Mouse (Mus musculus) inflammation-experienced regulatory T-cells, adult 6 months (primary cell): ENCODE results near the gene Rcc1. TPM values are rescaled to one million over a fixed set of nuclear protein-coding genes. Genes with fewer than 3 reads are reported as not detected.

Source experiments
- ATAC-seq: one replicate; pipeline ENCODE4 v1.8.0; 2017
- polyA plus RNA-seq, 3 experiments: library from polyadenylated mRNA; unstranded; fragments of 100-300 nt; shearing (Covaris generic); gene quantifications; one replicate each; pipeline ENCODE4 v1.2.1; 2017

Gene Rcc1
- polyA plus RNA-seq, 3 experiments from 2014 or later = 13.4 to 26.0 (median 15.0) TPM

GRCm38 (mm10) chr4:132355403-132355802 is 2.0 kb upstream of the Rcc1 start:
- no peak for ATAC-seq

DNA sequence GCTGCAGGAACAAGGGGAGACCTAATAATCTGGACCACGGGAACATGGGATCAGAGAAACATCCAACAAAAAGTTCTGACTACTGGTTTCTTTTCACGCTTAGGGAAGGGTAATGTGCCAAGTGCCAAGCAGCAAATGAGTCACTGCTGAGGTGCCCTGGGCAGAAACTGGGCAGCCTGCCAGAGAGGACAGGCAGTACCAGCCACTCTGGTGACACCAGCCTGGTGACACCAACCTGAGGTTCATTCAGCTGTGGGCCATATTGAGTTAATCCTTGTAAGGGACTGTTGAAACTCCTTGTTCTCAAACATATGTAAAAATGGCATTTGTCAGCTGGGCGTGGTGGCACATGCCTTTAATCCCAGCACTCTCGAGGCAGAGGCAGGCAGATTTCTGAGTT is 1.2 kb upstream of the Rcc1 start:
- ATAC-seq = no peak

DNA sequence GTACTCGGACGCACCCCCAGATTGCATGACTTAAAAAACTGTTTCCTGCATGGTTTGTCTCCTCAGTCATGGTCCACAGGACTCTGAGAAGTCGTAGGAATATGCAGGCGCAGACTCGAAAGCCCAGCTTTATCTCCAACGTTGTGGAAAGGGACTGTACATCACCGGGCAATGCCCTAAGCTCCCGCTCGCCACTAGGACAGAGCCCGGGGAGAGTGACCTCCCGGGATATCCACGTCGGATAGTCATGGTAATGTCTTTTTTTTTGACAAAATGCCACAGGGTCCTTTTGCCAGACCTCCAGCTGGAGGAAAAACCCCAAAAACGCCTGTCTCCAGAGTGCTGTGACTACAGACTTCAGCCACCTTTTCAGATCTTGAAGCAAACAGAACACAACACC is 666 bp downstream of the Rcc1 start:
- no peak for ATAC-seq

GRCm38 (mm10) chr4:132351401-132351800 is 2.0 kb downstream of the Rcc1 start:
- no peak for ATAC-seq

DNA sequence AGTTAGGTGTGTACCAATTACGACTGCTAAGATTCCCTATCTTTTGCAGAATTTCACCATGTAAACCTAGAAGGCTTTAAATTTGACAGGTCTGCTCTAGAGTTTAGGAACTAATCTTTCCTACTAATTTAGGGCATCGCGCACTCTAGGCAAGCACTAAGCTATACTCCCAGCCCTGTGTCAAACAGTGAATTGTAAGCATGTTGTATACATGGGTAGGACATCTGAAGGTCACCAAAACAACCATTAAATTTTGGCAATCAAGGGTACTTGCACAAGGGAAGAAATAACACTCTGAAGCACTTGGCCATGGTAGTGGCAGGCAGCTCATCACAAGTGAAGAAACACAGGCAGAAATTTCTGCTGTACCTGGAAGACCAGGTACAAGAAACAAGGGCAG is 2.6 kb downstream of the Rcc1 start:
- ATAC-seq = no peak

GRCm38 (mm10) chr4:132350123-132350740 is 3.2 kb downstream of the Rcc1 start:
- ATAC-seq = no peak

- no peak for ATAC-seq
These were observed 3.8 kb downstream of the Rcc1 start for GRCm38 (mm10) chr4:132349495-132350122.

DNA sequence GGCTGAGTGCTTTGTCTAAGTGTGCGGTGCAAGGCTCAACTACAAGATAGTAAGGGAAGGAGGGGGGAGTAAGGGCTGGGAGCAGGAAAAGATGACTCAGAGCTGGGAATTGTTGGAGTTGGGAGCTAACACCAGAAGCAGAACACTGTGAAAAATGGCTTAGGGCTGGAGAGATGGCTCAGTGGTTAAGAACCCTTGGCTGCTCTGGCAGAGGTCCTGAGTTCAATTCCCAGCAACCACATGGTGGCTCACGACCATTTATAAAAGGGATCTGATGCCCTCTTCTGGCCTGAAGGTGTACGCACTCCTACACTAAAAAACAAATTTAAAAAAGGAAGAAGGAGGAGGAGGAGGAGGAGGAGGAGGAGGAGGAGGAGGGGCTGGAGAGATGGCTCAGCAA is 6.7 kb downstream of the Rcc1 start:
- ATAC-seq = no peak

GRCm38 (mm10) chr4:132346261-132346660 is 7.1 kb downstream of the Rcc1 start:
- no peak for ATAC-seq

GRCm38 (mm10) chr4:132345843-132346212 is 7.6 kb downstream of the Rcc1 start:
- no peak for ATAC-seq

- peak; percentile 90 for ATAC-seq
These were observed 8.1 kb downstream of the Rcc1 start for GRCm38 (mm10) chr4:132345135-132345842.

DNA sequence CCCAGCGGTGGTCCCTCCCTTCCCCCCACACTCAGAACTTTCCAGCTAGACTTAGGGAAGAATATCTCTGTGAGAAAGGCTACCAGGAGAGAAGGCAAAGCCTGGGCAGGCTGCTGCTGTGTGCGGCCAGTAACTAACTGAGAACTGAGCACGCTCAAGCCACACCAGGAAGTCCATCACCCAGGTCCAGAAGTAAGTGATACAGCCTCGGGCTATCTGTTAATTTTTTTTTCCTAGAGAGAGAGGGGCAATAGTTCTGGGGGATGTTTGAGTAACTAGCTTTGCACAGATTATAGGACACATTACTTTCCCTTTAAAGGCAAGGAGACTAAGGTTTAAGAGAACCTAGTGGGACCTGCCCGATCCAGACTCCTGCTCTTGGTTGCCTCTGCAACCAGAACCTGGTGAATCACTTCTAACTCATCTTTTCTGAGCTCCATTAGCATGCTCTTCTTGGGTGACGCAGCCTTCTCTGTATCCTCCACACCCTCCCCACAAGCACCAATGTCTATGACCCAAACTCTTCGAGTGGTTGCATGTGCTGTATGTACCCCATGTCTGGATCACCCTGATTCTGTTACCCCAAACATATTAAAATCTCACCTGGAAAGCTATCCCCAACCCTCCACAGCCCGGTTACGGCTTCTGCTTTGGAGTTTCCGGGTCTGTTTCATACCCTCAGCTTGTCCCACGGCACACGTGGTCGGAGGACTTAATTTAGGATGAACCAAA is 8.8 kb downstream of the Rcc1 start:
- ATAC-seq = peak; percentile 31

DNA sequence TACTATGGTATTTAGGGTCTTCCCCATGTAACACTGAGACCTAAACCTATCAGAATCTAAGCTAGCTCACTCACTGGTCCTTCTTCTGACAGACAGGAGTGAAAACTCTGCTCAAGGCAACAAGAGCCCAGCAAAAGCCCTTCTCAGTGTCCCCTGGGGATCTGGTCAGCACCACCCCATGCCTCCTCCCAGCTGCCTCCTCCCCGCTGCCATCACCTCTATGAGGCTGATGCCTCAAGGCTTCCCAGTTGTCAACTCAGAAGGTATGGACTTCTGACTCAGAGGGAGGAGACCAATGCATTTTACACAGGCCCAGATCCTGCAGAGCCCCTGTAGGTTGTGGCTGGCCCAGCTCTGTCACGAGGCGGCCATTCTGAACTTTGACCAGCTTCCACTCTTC is 12.0 kb downstream of the Rcc1 start:
- no peak for ATAC-seq

- ATAC-seq = no peak
These were observed 14.5 kb downstream of the Rcc1 start for GRCm38 (mm10) chr4:132338943-132339342.

- ATAC-seq = no peak
These were observed 20.5 kb downstream of the Rcc1 start for GRCm38 (mm10) chr4:132332880-132333279.

DNA sequence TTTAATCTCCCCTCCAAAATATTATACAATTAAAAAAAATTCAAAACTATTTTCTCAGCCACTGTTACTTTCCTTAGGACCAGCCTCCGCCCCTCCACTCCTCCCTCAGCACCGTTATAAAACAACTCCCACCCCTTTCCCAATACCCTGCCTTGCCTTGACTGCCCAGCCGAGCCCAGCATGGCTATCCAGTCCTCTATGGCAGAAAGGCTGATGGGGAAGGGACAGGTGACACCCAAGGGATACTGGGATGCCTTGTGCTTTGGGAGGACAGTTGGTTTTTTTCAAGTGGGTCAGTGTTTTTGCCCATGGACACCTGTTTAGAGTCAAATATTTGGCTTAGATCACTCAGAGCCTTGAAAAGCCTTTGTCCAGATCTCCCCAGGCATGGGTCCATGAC is 21.4 kb downstream of the Rcc1 start:
- ATAC-seq = no peak

DNA sequence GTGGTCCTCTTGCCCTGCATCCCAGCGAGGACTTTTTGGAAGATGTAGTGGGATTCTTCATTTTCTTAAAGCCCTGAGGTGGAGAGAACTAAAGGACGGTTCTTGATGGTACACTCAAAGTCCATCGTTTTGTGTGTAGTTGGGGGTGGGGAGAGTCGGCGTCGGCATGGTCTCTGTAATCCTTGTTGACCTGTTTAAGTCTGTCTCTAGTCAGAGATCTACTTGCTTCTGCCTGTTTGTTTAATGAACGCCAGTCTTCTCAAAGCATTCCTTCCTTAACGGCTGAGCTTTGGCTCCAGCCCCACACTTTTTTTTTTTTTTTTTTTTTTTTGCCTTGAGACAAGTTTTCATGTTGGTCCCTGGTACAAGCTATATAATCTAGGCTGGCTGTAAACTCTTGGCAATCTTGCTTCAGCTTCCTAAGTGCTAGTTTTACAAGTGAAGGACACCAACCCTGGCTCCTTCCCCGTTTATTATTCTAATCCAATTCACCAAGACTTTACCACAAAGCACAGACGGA is 23.5 kb downstream of the Rcc1 start:
- ATAC-seq = no peak

- ATAC-seq = peak; percentile 96
These were observed 24.1 kb downstream of the Rcc1 start, which contains the start of gene Trnau1ap for GRCm38 (mm10) chr4:132329115-132329834. Gene Trnau1ap (minus strand): TSS chr4:132329538.

- ATAC-seq = no peak
These were observed 24.9 kb downstream of the Rcc1 start for GRCm38 (mm10) chr4:132328391-132328982.

GRCm38 (mm10) chr4:132326481-132326880 is 26.9 kb downstream of the Rcc1 start:
- ATAC-seq = no peak

DNA sequence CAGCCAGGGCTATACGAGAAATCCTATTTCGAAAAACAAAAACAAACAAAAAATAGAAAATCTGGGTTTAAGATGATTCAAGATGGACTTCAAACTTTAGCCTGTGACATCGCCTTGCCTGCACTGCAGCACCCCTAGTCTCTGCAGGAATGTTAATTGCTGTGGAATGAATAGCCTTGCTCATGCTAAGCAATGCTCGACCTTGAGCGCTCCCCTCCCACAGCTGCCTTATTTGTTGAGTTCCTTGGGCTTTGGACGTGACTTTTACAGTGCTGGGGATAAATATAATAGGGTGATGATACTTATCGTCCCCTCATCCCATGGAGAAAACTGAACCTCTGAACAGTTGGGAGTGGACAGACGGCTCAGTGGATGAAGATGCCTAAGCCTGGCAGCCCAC is 37.7 kb downstream of the Rcc1 start:
- no peak for ATAC-seq

- ATAC-seq = no peak
These were observed 40.8 kb downstream of the Rcc1 start for GRCm38 (mm10) chr4:132312627-132313026.
